Mouse (Mus musculus) cerebellum, postnatal 36 days (tissue): ENCODE data around the gene 1700020N01Rik.

Experiments used
- DNase-seq, 2 experiments: peaks; one replicate each; pipeline ENCODE4 v3.0.0; 2021 to 2022; ENCODE audit warnings: mixed read lengths in 2 of 2

Gene 1700020N01Rik

DNA sequence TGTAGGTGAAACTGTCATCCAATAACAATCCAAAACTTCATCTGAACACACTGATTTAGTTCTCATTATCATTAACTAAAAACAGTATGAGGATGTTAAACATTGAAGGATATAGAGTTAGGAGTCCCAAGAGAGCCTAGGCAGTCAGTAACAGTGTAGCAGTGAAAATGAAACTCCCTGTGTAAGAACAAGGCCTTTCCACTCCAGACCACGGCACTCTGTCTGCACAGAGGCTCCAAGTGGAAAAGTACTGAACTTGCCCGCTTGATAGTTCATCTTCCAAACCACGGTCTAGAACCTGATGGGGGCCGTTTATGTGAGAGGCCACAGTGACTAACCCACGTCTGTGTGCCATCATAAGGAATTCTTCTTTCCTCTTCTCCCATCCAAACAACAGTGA is 77.2 kb downstream of the 1700020N01Rik start:
- no peak for DNase-seq
